In genomic region chr4:133090720-133091458, GRCm38 (mm10) we compare ENCODE assay signal across 8 mouse cellular contexts. TPM values are rescaled to one million over a fixed set of nuclear protein-coding genes. Genes with fewer than 3 reads are reported as not detected.
A peak's percentile ranks its signal among the peaks of the same experiment; 100 is the strongest.
DNase-seq lines count a peak whose midpoint lies in the region; ATAC-seq lines count a peak whose summit lies in the region.

No protein-coding gene starts in this region.

- H3K9ac ChIP-seq in kidney, embryonic 14.5 days (ENCODE audit: low read depth, low read length): peak overlapping the region; percentile 45; the same call in 1 of the 2 replicates
- H3K9ac ChIP-seq in heart, embryonic 12.5 days: peak overlapping the region; percentile 47
- no peak overlapping the region for H3K9ac ChIP-seq in midbrain, embryonic 11.5 days (ENCODE audit: low read length)

- peak overlapping the region; percentile 86 for H3K27ac ChIP-seq in kidney, embryonic 14.5 days (ENCODE audit: low read depth, low read length)
- H3K27ac ChIP-seq in heart, embryonic 12.5 days (ENCODE audit: poor library complexity, severe bottlenecking): peak overlapping the region; percentile 96
- H3K27ac ChIP-seq in midbrain, embryonic 11.5 days (ENCODE audit: low read depth, low read length): no peak overlapping the region

- no peaks in the 10 kb centered on the region for H3K27me3 ChIP-seq in kidney, embryonic 14.5 days (ENCODE audit: control insufficient read depth, insufficient read depth, low read length)
- H3K27me3 ChIP-seq in heart, embryonic 12.5 days (replicated peaks): no peaks in the 10 kb centered on the region
- H3K27me3 ChIP-seq in midbrain, embryonic 11.5 days (ENCODE audit: control insufficient read depth, insufficient read depth, low read length): peaks cover 6% of the 10 kb centered on the region; the same call in 1 of the 2 replicates

- no peak for ATAC-seq in kidney, embryonic 14.5 days (ENCODE audit: low FRiP score, low TSS enrichment)
- peak; percentile 63 for ATAC-seq in heart, embryonic 12.5 days (ENCODE audit: insufficient number of reproducible peaks, low FRiP score)
- no peak for ATAC-seq in midbrain, embryonic 11.5 days (ENCODE audit: low FRiP score)

- H3K9me3 ChIP-seq in kidney, embryonic 14.5 days (ENCODE audit: control insufficient read depth, low read length): no peaks in the 10 kb centered on the region
- no peaks in the 10 kb centered on the region for H3K9me3 ChIP-seq in heart, embryonic 12.5 days (replicated peaks)
- H3K9me3 ChIP-seq in midbrain, embryonic 11.5 days (ENCODE audit: control insufficient read depth, low read length): no peaks in the 10 kb centered on the region

- peaks cover 86% of the 10 kb centered on the region for H3K4me1 ChIP-seq in kidney, embryonic 14.5 days (ENCODE audit: control insufficient read depth, insufficient read depth, low read length)
- peaks cover 96% of the 10 kb centered on the region for H3K4me1 ChIP-seq in heart, embryonic 12.5 days (replicated peaks)
- peaks cover 47% of the 10 kb centered on the region for H3K4me1 ChIP-seq in midbrain, embryonic 11.5 days (ENCODE audit: control insufficient read depth, insufficient read depth, low read length)

- no peak overlapping the region for H3K4me3 ChIP-seq in kidney, embryonic 14.5 days (ENCODE audit: low read length)
- no peak overlapping the region for H3K4me3 ChIP-seq in heart, embryonic 12.5 days
- no peak overlapping the region for H3K4me3 ChIP-seq in midbrain, embryonic 11.5 days (ENCODE audit: low read depth, low read length)

- DNase-seq in kidney, adult 11 months: no peak
- DNase-seq in brain, adult 2 months (ENCODE audit: low read depth, low spot score): peak; percentile 65
- DNase-seq in kidney, postnatal 25 days: peak; percentile 62 to 76
- DNase-seq in midbrain, embryonic 11.5 days (ENCODE audit: low spot score, missing footprints): peak; percentile 86
- no peak for DNase-seq in spleen, postnatal 10 days (ENCODE audit: low spot score in 2 of 2)
- no peak for DNase-seq in embryo, embryonic 10.5 days (ENCODE audit: low spot score)

- H3K4me2 ChIP-seq in kidney, embryonic 14.5 days (replicated peaks; ENCODE audit: low read depth, low read length): 0 out of 2 replicates have a peak overlapping the region, but pooled peaks have one; percentile 12
- peak overlapping the region; percentile 39 for H3K4me2 ChIP-seq in heart, embryonic 12.5 days
- no peak overlapping the region for H3K4me2 ChIP-seq in midbrain, embryonic 11.5 days

- no peaks in the 10 kb centered on the region for H3K36me3 ChIP-seq in kidney, embryonic 14.5 days (ENCODE audit: control insufficient read depth, insufficient read depth, low read length)
- no peaks in the 10 kb centered on the region for H3K36me3 ChIP-seq in heart, embryonic 12.5 days
- H3K36me3 ChIP-seq in midbrain, embryonic 11.5 days (ENCODE audit: control insufficient read depth, insufficient read depth, low read length): no peaks in the 10 kb centered on the region

- WGBS in kidney, embryonic 14.5 days: 24% methylated on average over 18 of the region's 18 CpGs
- WGBS in heart, embryonic 12.5 days: 10% methylated on average over 18 of the region's 18 CpGs
- 48% methylated on average over 18 of the region's 18 CpGs for WGBS in midbrain, embryonic 11.5 days

RNA-seq across cellular contexts. Expression of gene Wasf2, which starts 39.4 kb away (rescaled TPM):
- 103 and 143 TPM in 2 replicates for polyA plus RNA-seq in kidney, embryonic 14.5 days (2014; fragmentation: Nextera tagmentation; extraction: Ambion mirVana)
- polyA plus RNA-seq in heart, embryonic 12.5 days (2016; fragmentation: Nextera tagmentation; extraction: Ambion mirVana): 68.5 and 70.1 TPM in 2 replicates
- polyA plus RNA-seq in midbrain, embryonic 11.5 days (2014; fragmentation: Nextera tagmentation; extraction: Ambion mirVana): 38.3 and 40.1 TPM in 2 replicates

Comparison
In these comparisons a context has a peak if more than half of its experiments do, and no peak if none do; other contexts are left out.
1. DNase-seq: peak in brain, adult 2 months (single experiment), kidney, postnatal 25 days (2 of 2) and midbrain, embryonic 11.5 days (single experiment); none in kidney, adult 11 months (single experiment), spleen, postnatal 10 days (0 of 2) and embryo, embryonic 10.5 days (single experiment).